Mouse (Mus musculus) C2C12 (cell line): Measurements from ENCODE around the gene Asb6.

Experiments
- CEBPB ChIP-seq: IDR thresholded peaks from one replicate; pipeline ENCODE4 v1.6.1; 2011; ENCODE audit warnings: low read depth, mild to moderate bottlenecking, control low read depth, moderate library complexity
- CTCF ChIP-seq: IDR thresholded peaks from one replicate; pipeline ENCODE4 v1.5.1; 2011; ENCODE audit not compliant: control insufficient read depth, insufficient read depth, insufficient read length
- MAX ChIP-seq: IDR thresholded peaks from one replicate; pipeline ENCODE4 v1.6.1; 2011; ENCODE audit warnings: mild to moderate bottlenecking, control low read depth
- MYOD1 ChIP-seq: IDR thresholded peaks from one replicate; pipeline ENCODE4 v1.6.1; 2011; ENCODE audit warnings: low read depth; ENCODE audit not compliant: control insufficient read depth, insufficient read length
- MYOG ChIP-seq: IDR thresholded peaks from one replicate; pipeline ENCODE4 v1.6.1; 2011; ENCODE audit not compliant: control insufficient read depth, insufficient read length; ENCODE audit errors: extremely low read depth

- TF ChIP-seq CTCF (no peak), MAX (no peak), CEBPB (no peak), MYOD1 (no peak), MYOG (no peak)
Measured at GRCm38 (mm10) chr2:30859782-30860181, 29.6 kb upstream of the Asb6 start.
